Mouse (Mus musculus) C2C12 (cell line): ENCODE measurements at regions not wholly inside any gene's neighbourhood (a gene's known extent, or its start where the extent isn't known, plus 50 kb on each side); places are given as distances from the start of the nearest gene placed in this dataset.

ENCODE experiments used
- H3K27me3 ChIP-seq: one replicate; pipeline ENCODE4 v1.6.1; 2011; ENCODE audit not compliant: control insufficient read depth, insufficient read depth, insufficient read length
- H3K36me3 ChIP-seq: one replicate; pipeline ENCODE4 v1.6.1; 2011; ENCODE audit not compliant: control insufficient read depth, insufficient read depth
- H3K4me3 ChIP-seq: one replicate; pipeline ENCODE4 v1.5.1; 2011; ENCODE audit warnings: mild to moderate bottlenecking, control low read depth; ENCODE audit not compliant: poor library complexity, insufficient read depth, severe bottlenecking
- H3K79me2 ChIP-seq: one replicate; pipeline ENCODE4 v1.6.1; 2011; ENCODE audit not compliant: control insufficient read depth, insufficient read depth
- H3K79me3 ChIP-seq: one replicate; pipeline ENCODE4 v1.6.1; 2011; ENCODE audit warnings: low read depth, control low read depth
- H3ac ChIP-seq: one replicate; pipeline ENCODE3; 2011; ENCODE audit warnings: low read depth; ENCODE audit not compliant: control insufficient read depth, insufficient read length
- CEBPB ChIP-seq: IDR thresholded peaks from one replicate; pipeline ENCODE4 v1.6.1; 2011; ENCODE audit warnings: low read depth, mild to moderate bottlenecking, control low read depth, moderate library complexity
- CTCF ChIP-seq: IDR thresholded peaks from one replicate; pipeline ENCODE4 v1.5.1; 2011; ENCODE audit not compliant: control insufficient read depth, insufficient read depth, insufficient read length
- FOSL1 ChIP-seq: IDR thresholded peaks from one replicate; pipeline ENCODE4 v1.8.0; 2011; ENCODE audit warnings: mild to moderate bottlenecking, low read length; ENCODE audit not compliant: poor library complexity, insufficient read depth, severe bottlenecking
- MAX ChIP-seq: IDR thresholded peaks from one replicate; pipeline ENCODE4 v1.6.1; 2011; ENCODE audit warnings: mild to moderate bottlenecking, control low read depth
- MYOD1 ChIP-seq: IDR thresholded peaks from one replicate; pipeline ENCODE4 v1.6.1; 2011; ENCODE audit warnings: low read depth; ENCODE audit not compliant: control insufficient read depth, insufficient read length
- MYOG ChIP-seq: IDR thresholded peaks from one replicate; pipeline ENCODE4 v1.6.1; 2011; ENCODE audit not compliant: control insufficient read depth, insufficient read length; ENCODE audit errors: extremely low read depth
- USF1 ChIP-seq: IDR thresholded peaks from one replicate; pipeline ENCODE4 v1.6.1; 2011; ENCODE audit warnings: low read depth, mild to moderate bottlenecking, control low read depth, moderate library complexity

DNA sequence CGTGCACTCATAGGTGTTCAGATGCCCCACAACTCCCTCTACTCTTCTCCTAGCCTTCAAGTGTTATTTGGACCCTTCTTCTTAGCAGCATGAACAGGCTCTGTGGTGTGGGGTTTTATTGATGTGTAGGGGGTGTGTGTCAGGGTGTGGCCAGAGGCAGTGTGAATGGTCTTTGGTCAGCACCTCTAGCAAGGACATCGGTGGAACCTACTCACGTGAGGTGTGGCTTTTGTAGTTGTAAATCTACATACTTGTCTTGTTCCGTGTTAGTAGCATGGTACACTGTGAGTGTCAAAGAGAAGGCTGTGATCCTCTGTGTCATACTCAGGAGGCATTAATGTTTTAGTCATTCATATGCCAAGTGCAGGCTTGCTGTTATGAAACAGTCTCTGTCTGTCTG, 164.2 kb downstream of the Bcl11a start:
- H3K79me3 ChIP-seq: no peaks in the 10 kb centered on the region
- H3K27me3 ChIP-seq: no peaks in the 10 kb centered on the region
- no peak overlapping the region for H3K4me3 ChIP-seq
- TF ChIP-seq MYOG: no peak
- TF ChIP-seq FOSL1: no peak
- TF ChIP-seq CTCF: no peak
- TF ChIP-seq MYOD1: no peak
- no peak for TF ChIP-seq MAX
- TF ChIP-seq USF1: no peak
- no peak for TF ChIP-seq CEBPB
- H3K79me2 ChIP-seq: no peaks in the 10 kb centered on the region
- H3ac ChIP-seq: no peak overlapping the region
- H3K36me3 ChIP-seq: no peaks in the 10 kb centered on the region

DNA sequence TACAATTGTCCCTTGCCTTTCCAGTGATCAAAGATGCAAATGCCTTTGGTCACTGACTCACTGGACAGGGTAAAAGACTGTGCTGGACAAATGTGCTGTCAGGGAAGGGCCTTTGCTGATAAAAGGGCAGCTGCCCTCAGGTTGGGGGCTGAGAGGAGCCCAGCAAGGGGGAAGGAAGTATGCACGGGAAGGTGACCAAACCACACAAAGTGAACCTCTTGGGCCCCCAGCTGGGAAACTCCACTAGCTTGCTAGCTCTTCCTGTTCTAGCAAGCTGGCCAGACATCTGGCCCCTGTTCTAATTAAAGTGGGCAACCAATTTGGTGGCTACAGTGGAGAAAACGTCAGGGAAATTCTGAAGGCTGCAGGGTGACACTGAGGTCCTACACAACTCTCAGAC, 165.0 kb downstream of the Bcl11a start:
- no peak overlapping the region for H3K4me3 ChIP-seq
- no peaks in the 10 kb centered on the region for H3K79me2 ChIP-seq
- no peak for TF ChIP-seq USF1
- TF ChIP-seq MYOD1: no peak
- no peaks in the 10 kb centered on the region for H3K79me3 ChIP-seq
- no peak overlapping the region for H3ac ChIP-seq
- no peaks in the 10 kb centered on the region for H3K36me3 ChIP-seq
- H3K27me3 ChIP-seq: no peaks in the 10 kb centered on the region

DNA sequence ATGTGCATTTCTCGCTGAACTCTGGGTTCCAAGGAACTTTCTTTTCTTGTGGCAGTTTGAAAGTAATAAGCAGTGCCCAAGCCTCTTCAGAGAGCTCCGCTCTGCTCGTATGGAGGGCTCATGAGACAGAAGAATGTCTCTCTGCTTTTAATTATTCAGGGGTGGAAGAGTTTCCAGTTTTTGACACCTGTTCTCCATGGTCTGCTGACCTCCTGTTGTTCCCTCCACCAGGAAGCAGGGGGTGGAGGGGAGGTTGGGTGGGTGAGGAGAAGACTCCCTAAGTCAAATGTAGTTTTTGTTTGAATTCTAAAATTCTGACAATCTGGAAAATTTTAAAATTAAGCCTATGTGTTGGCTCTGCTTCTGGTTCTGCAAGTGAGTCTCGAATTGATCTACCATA, 167.5 kb downstream of the Bcl11a start:
- H3K79me2 ChIP-seq: no peaks in the 10 kb centered on the region
- no peaks in the 10 kb centered on the region for H3K79me3 ChIP-seq
- no peaks in the 10 kb centered on the region for H3K27me3 ChIP-seq
- H3ac ChIP-seq: no peak overlapping the region
- TF ChIP-seq CEBPB (no peak), MYOD1 (no peak), USF1 (no peak), FOSL1 (no peak), CTCF (no peak), MAX (no peak), MYOG (no peak)
- H3K36me3 ChIP-seq: no peaks in the 10 kb centered on the region
- no peak overlapping the region for H3K4me3 ChIP-seq

DNA sequence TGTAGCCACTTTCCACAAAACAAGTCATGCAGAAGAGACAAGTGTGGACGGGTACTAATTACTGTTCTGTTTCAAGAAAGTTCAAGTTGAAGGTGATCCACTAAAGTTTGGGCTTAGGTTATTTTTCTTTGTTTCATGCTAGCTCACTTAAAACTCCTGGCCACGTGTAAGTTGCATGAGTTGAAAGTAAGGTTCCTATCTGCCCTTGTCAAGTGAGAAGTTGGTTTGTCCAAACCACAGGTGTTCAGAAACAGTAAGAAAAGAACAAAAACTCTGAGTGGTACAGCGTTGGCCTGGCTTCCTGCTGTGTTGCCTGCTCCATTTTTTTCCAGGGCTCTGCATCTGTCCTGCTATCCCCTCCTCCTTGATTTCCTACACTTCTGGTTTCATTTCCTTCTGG, 168.5 kb downstream of the Bcl11a start:
- Histone ChIP-seq H3K4me3 (no peak overlapping the region), H3K27me3 (no peaks in the 10 kb centered on the region), H3K36me3 (no peaks in the 10 kb centered on the region), H3ac (no peak overlapping the region), H3K79me2 (no peaks in the 10 kb centered on the region), H3K79me3 (no peaks in the 10 kb centered on the region)
- TF ChIP-seq MYOD1 (no peak), FOSL1 (no peak), CEBPB (no peak), USF1 (no peak), MYOG (no peak), CTCF (no peak), MAX (no peak)

DNA sequence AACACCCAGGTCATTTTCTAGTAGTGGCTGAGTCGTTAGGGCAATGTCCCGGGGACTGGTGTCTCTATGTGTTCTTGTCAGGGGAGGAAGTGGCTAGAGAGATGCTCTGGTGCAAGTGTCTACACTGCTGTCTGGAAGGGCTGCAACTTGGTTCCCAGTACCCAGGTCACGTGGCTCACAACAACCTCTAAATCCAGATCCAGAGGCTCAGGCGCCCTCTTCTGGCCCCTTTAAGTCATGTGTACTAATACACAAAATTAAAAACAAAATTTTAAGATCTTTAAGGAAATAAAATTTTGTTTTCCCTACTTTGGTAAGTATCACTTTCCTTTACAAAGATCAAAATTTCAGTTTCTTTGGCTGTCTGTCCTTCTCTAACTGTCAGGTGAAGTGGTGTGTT, 169.4 kb downstream of the Bcl11a start:
- Histone ChIP-seq H3K4me3 (no peak overlapping the region), H3ac (no peak overlapping the region), H3K36me3 (no peaks in the 10 kb centered on the region), H3K79me2 (no peaks in the 10 kb centered on the region), H3K79me3 (no peaks in the 10 kb centered on the region), H3K27me3 (no peaks in the 10 kb centered on the region)
- TF ChIP-seq CEBPB (no peak), MYOG (no peak), CTCF (no peak), MYOD1 (no peak)

- H3K79me2 ChIP-seq: no peaks in the 10 kb centered on the region
- no peak overlapping the region for H3ac ChIP-seq
- H3K4me3 ChIP-seq: no peak overlapping the region
- H3K36me3 ChIP-seq: no peaks in the 10 kb centered on the region
- TF ChIP-seq CEBPB (no peak), MAX (no peak), FOSL1 (no peak), CTCF (no peak), USF1 (no peak), MYOG (no peak)
- H3K27me3 ChIP-seq: no peaks in the 10 kb centered on the region
- H3K79me3 ChIP-seq: no peaks in the 10 kb centered on the region
Observed at GRCm38 (mm10) chr11:24251516-24251915, 173.7 kb downstream of the Bcl11a start.
